Mouse (Mus musculus): ENCODE measurements around the gene Tmem211. TPM values are rescaled to one million over a fixed set of nuclear protein-coding genes. Genes with fewer than 3 reads are reported as not detected.

Gene Tmem211
- total and polyA plus RNA-seq, 2 experiments from 2014 or later, result not detected

GRCm38 (mm10) chr5:113221147-113221865, 5.4 kb upstream of the Tmem211 start, which contains the start of gene 2900026A02Rik:
TSS of gene 2900026A02Rik (minus strand) at chr5:113221236.
- Histone ChIP-seq H3K4me2 (ENCODE audit: low read depth, low read length) (peak within 1 kb of the TSS; percentile 94), H3K9ac (replicated peaks; ENCODE audit: low read depth, low read length) (peak within 1 kb of the TSS; percentile 64), H3K9me3 (replicated peaks; ENCODE audit: control insufficient read depth, low read length) (no peaks in the 10 kb centered on the region), H3K27ac (ENCODE audit: low read depth) (peak within 1 kb of the TSS; percentile 61), H3K4me3 (ENCODE audit: low read depth, low read length) (peak within 1 kb of the TSS; percentile 67), H3K27me3 (ENCODE audit: control insufficient read depth, insufficient read depth, low read length) (peaks cover 19% of the 10 kb centered on the region; the same call in 1 of the 2 replicates), H3K36me3 (replicated peaks; ENCODE audit: control insufficient read depth, insufficient read depth, low read length) (no peaks in the 10 kb centered on the region), H3K4me1 (ENCODE audit: control insufficient read depth, insufficient read depth) (no peaks in the 10 kb centered on the region)
- no peak for DNase-seq (ENCODE audit: low spot score)
- WGBS, result 8% methylated on average over 61 of the region's 62 CpGs
- TF ChIP-seq CTCF (IDR thresholded peaks at IDR 0.05; ENCODE audit: low read depth) (peak; percentile 55), EP300 (IDR thresholded peaks at IDR 0.05; ENCODE audit: low read depth) (no peak)
- ATAC-seq (ENCODE audit: insufficient read depth, low read depth), result peak; percentile 69

- WGBS, result 33% methylated on average over 4 of the region's 4 CpGs
- peaks cover 14% of the 10 kb centered on the region; the same call in 1 of the 2 replicates for H3K27me3 ChIP-seq (ENCODE audit: control insufficient read depth, insufficient read depth, low read length)
- ATAC-seq (ENCODE audit: insufficient read depth, low read depth) (no peak), DNase-seq (ENCODE audit: low spot score) (no peak)
- TF ChIP-seq CTCF (IDR thresholded peaks at IDR 0.05; ENCODE audit: low read depth) (no peak), EP300 (IDR thresholded peaks at IDR 0.05; ENCODE audit: low read depth) (no peak)
- H3K27ac ChIP-seq (ENCODE audit: low read depth), result no peak overlapping the region
- H3K4me2 ChIP-seq (ENCODE audit: low read depth, low read length), result no peak overlapping the region
- no peaks in the 10 kb centered on the region for H3K36me3 ChIP-seq (replicated peaks; ENCODE audit: control insufficient read depth, insufficient read depth, low read length)
- 0 out of 2 replicates have a peak, but pooled peaks cover 5% of the 10 kb centered on the region for H3K4me1 ChIP-seq (ENCODE audit: control insufficient read depth, insufficient read depth)
- H3K4me3 ChIP-seq (ENCODE audit: low read depth, low read length), result no peak overlapping the region
- H3K9ac ChIP-seq (replicated peaks; ENCODE audit: low read depth, low read length), result no peak overlapping the region
- H3K9me3 ChIP-seq (replicated peaks; ENCODE audit: control insufficient read depth, low read length), result no peaks in the 10 kb centered on the region
Observed at GRCm38 (mm10) chr5:113223888-113224287, 2.8 kb upstream of the Tmem211 start.

- Histone ChIP-seq H3K27me3 (ENCODE audit: control insufficient read depth, insufficient read depth, low read length) (peaks cover 9% of the 10 kb centered on the region; the same call in 1 of the 2 replicates), H3K4me2 (ENCODE audit: low read depth, low read length) (no peak overlapping the region), H3K4me3 (ENCODE audit: low read depth, low read length) (no peak overlapping the region), H3K9ac (replicated peaks; ENCODE audit: low read depth, low read length) (no peak overlapping the region), H3K27ac (ENCODE audit: low read depth) (peak overlapping the region; percentile 33), H3K36me3 (replicated peaks; ENCODE audit: control insufficient read depth, insufficient read depth, low read length) (no peaks in the 10 kb centered on the region), H3K4me1 (ENCODE audit: control insufficient read depth, insufficient read depth) (0 out of 2 replicates have a peak, but pooled peaks cover 5% of the 10 kb centered on the region), H3K9me3 (replicated peaks; ENCODE audit: control insufficient read depth, low read length) (no peaks in the 10 kb centered on the region)
- peak; percentile 47 for DNase-seq (ENCODE audit: low spot score)
- 34% methylated on average over 10 of the region's 10 CpGs for WGBS
- peak; percentile 30; the same call in 1 of the 2 replicates for ATAC-seq (ENCODE audit: insufficient read depth, low read depth)
- no peak for TF ChIP-seq CTCF (IDR thresholded peaks at IDR 0.05; ENCODE audit: low read depth)
- TF ChIP-seq EP300 (IDR thresholded peaks at IDR 0.05; ENCODE audit: low read depth), result no peak
Observed at GRCm38 (mm10) chr5:113225271-113225670, 1.4 kb upstream of the Tmem211 start.

- H3K27ac ChIP-seq (ENCODE audit: low read depth), result peak overlapping the region; percentile 62
- no peaks in the 10 kb centered on the region for H3K36me3 ChIP-seq (replicated peaks; ENCODE audit: control insufficient read depth, insufficient read depth, low read length)
- WGBS, result 21% methylated on average over 25 of the region's 25 CpGs
- peaks cover 8% of the 10 kb centered on the region; the same call in 1 of the 2 replicates for H3K27me3 ChIP-seq (ENCODE audit: control insufficient read depth, insufficient read depth, low read length)
- no peak for DNase-seq (ENCODE audit: low spot score)
- H3K9ac ChIP-seq (replicated peaks; ENCODE audit: low read depth, low read length), result no peak overlapping the region
- TF ChIP-seq EP300 (IDR thresholded peaks at IDR 0.05; ENCODE audit: low read depth), result no peak
- TF ChIP-seq CTCF (IDR thresholded peaks at IDR 0.05; ENCODE audit: low read depth), result no peak
- peak overlapping the region; percentile 14; the same call in 1 of the 2 replicates for H3K4me3 ChIP-seq (ENCODE audit: low read depth, low read length)
- H3K9me3 ChIP-seq (replicated peaks; ENCODE audit: control insufficient read depth, low read length), result no peaks in the 10 kb centered on the region
- no peak for ATAC-seq (ENCODE audit: insufficient read depth, low read depth)
- H3K4me2 ChIP-seq (ENCODE audit: low read depth, low read length), result peak overlapping the region; percentile 53
- H3K4me1 ChIP-seq (ENCODE audit: control insufficient read depth, insufficient read depth), result 0 out of 2 replicates have a peak, but pooled peaks cover 5% of the 10 kb centered on the region
Observed at GRCm38 (mm10) chr5:113225686-113226435, 848 bp upstream of the Tmem211 start.

GRCm38 (mm10) chr5:113230196-113230595, 3.5 kb downstream of the Tmem211 start:
- no peak overlapping the region for H3K9ac ChIP-seq (replicated peaks; ENCODE audit: low read depth, low read length)
- ATAC-seq (ENCODE audit: insufficient read depth, low read depth), result no peak
- DNase-seq (ENCODE audit: low spot score), result no peak
- 0 out of 2 replicates have a peak, but pooled peaks cover 5% of the 10 kb centered on the region for H3K4me1 ChIP-seq (ENCODE audit: control insufficient read depth, insufficient read depth)
- no peak for TF ChIP-seq EP300 (IDR thresholded peaks at IDR 0.05; ENCODE audit: low read depth)
- TF ChIP-seq CTCF (IDR thresholded peaks at IDR 0.05; ENCODE audit: low read depth), result no peak
- no peak overlapping the region for H3K4me2 ChIP-seq (ENCODE audit: low read depth, low read length)
- H3K27me3 ChIP-seq (ENCODE audit: control insufficient read depth, insufficient read depth, low read length), result peaks cover 8% of the 10 kb centered on the region; the same call in 1 of the 2 replicates
- H3K36me3 ChIP-seq (replicated peaks; ENCODE audit: control insufficient read depth, insufficient read depth, low read length), result no peaks in the 10 kb centered on the region
- no peak overlapping the region for H3K27ac ChIP-seq (ENCODE audit: low read depth)
- WGBS, result 80% methylated on average over 5 of the region's 5 CpGs
- no peak overlapping the region for H3K4me3 ChIP-seq (ENCODE audit: low read depth, low read length)
- no peaks in the 10 kb centered on the region for H3K9me3 ChIP-seq (replicated peaks; ENCODE audit: control insufficient read depth, low read length)

Measured in heart, postnatal 0 days (tissue).